Mouse (Mus musculus): ENCODE data around the gene Haghl.

Haghl gene

GRCm38 (mm10) chr17:25786781-25787504 is 1.5 kb upstream of the Haghl start:
- no peak for DNase-seq (ENCODE audit: low spot score in 2 of 2)

- no peak for DNase-seq (ENCODE audit: low spot score in 2 of 2)
Observed at GRCm38 (mm10) chr17:25786280-25786679, 807 bp upstream of the Haghl start, which contains the start of gene Ccdc78. Gene Ccdc78, plus strand, starts transcription at chr17:25786580.

- no peak for DNase-seq (ENCODE audit: low spot score in 2 of 2)
Observed at GRCm38 (mm10) chr17:25783861-25784574, 1.5 kb downstream of the Haghl start.

- no peak for DNase-seq (ENCODE audit: low spot score in 2 of 2)
Observed at GRCm38 (mm10) chr17:25783086-25783485, 2.4 kb downstream of the Haghl start.

GRCm38 (mm10) chr17:25781339-25781738 is 4.1 kb downstream of the Haghl start:
- no peak for DNase-seq (ENCODE audit: low spot score in 2 of 2)

- no peak for DNase-seq (ENCODE audit: low spot score in 2 of 2)
Observed at GRCm38 (mm10) chr17:25777948-25778347, 7.5 kb downstream of the Haghl start.

GRCm38 (mm10) chr17:25775318-25776062 is 10.0 kb downstream of the Haghl start:
- DNase-seq (ENCODE audit: low spot score in 2 of 2): no peak

GRCm38 (mm10) chr17:25773549-25774120 is 11.8 kb downstream of the Haghl start, which contains the start of gene Narfl:
Gene Narfl, plus strand, starts transcription at chr17:25773776.
- peak; percentile 90 to 99 for DNase-seq (ENCODE audit: low spot score in 2 of 2)

GRCm38 (mm10) chr17:25769331-25769730 is 16.1 kb downstream of the Haghl start:
- no peak for DNase-seq (ENCODE audit: low spot score in 2 of 2)

GRCm38 (mm10) chr17:25765886-25766285 is 19.6 kb downstream of the Haghl start:
- DNase-seq (ENCODE audit: low spot score in 2 of 2): no peak

GRCm38 (mm10) chr17:25762591-25762990 is 22.9 kb downstream of the Haghl start:
- DNase-seq (ENCODE audit: low spot score in 2 of 2): no peak

- peak in 1 of 2 experiments; percentile 55 for DNase-seq (ENCODE audit: low spot score in 2 of 2)
Observed at GRCm38 (mm10) chr17:25761561-25761970, 23.9 kb downstream of the Haghl start.

GRCm38 (mm10) chr17:25760148-25760547 is 25.3 kb downstream of the Haghl start:
- DNase-seq (ENCODE audit: low spot score in 2 of 2): no peak

- DNase-seq (ENCODE audit: low spot score in 2 of 2): no peak
Observed at GRCm38 (mm10) chr17:25757691-25758090, 27.8 kb downstream of the Haghl start.

- DNase-seq (ENCODE audit: low spot score in 2 of 2): no peak
Observed at GRCm38 (mm10) chr17:25756378-25757242, 28.9 kb downstream of the Haghl start.

- no peak for DNase-seq (ENCODE audit: low spot score in 2 of 2)
Observed at GRCm38 (mm10) chr17:25755627-25756377, 29.7 kb downstream of the Haghl start.

GRCm38 (mm10) chr17:25755086-25755485 is 30.4 kb downstream of the Haghl start:
- DNase-seq (ENCODE audit: low spot score in 2 of 2): no peak

GRCm38 (mm10) chr17:25754241-25754640 is 31.2 kb downstream of the Haghl start, which contains the start of gene Msln:
Gene Msln, minus strand, starts transcription at chr17:25754378.
- no peak for DNase-seq (ENCODE audit: low spot score in 2 of 2)

GRCm38 (mm10) chr17:25751446-25751845 is 34.0 kb downstream of the Haghl start:
- DNase-seq (ENCODE audit: low spot score in 2 of 2): no peak

- DNase-seq (ENCODE audit: low spot score in 2 of 2): no peak
Observed at GRCm38 (mm10) chr17:25749314-25749713, 36.2 kb downstream of the Haghl start.
